Mouse (Mus musculus): ENCODE data around the gene Fbxo28. TPM values are rescaled to one million over a fixed set of nuclear protein-coding genes. Genes with fewer than 3 reads are reported as not detected.

The Fbxo28 gene
- polyA plus RNA-seq (2016; fragmentation: Nextera tagmentation; extraction: Ambion mirVana): 26.1 and 26.6 TPM in 2 replicates

DNA sequence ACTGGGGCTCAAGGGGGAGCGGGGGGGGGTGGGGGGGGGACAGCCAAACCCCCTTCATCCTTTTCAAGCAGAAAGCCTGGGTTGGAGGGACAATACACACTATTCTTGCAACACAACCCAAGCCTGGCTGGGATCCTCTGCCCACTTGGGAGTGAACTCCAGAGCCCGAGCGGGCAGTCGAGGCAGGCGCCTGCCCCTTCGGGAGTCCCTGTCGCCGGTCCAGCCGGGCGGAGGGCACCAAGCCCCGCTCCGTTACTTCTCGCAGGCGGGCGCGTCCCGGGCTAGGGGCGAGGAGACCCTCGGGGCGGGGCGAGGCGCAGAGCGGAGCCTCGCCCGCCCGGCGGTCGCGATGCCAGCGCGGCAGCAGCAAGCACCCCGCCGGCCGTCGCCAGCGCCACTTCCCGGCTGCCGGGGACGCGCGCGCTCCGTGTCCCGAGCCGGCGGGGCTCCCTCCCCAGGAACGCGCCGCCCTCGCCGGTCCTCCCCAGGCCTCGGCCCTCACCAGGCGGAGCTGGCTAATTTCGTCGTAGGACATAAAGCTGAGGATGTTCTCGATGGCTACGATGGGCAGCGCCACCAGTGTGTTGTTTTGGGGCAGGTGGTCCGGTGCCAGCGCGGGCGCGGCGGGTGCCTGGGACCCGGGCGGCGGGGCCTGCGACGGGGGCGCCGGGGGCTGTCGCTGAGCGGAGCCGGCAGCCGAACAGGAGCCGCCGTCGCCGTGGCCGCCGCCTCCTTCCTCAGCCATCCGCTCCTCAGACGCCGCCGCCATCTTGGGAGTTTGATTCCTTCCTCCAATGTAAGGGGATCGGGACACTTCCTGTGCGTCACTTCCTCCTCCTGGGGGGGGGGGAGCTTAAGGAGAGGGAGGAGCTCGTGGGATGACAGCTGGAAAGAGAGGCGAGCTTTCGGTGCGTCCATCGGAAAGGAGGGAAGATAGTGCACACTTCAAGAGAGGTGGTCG is at the start of gene Fbxo28:
Fbxo28 (minus strand) TSS at position 809 of the 961 bp plus-strand sequence.
- Histone ChIP-seq H3K4me2 (replicated peaks) (peak within 1 kb of the TSS; percentile 87), H3K9ac (peak within 1 kb of the TSS; percentile 94), H3K9me3 (no peaks in the 10 kb centered on the region), H3K27me3 (no peaks in the 10 kb centered on the region), H3K36me3 (peaks cover 7% of the 10 kb centered on the region; the same call in 1 of the 2 replicates), H3K4me3 (peak within 1 kb of the TSS; percentile 79), H3K27ac (peak within 1 kb of the TSS; percentile 87), H3K4me1 (peaks cover 16% of the 10 kb centered on the region; the same call in 1 of the 2 replicates)
- under 1% methylated on average over 89 of the region's 93 CpGs for WGBS
- ATAC-seq (ENCODE audit: insufficient number of reproducible peaks, insufficient read depth, low FRiP score, low TSS enrichment): peak; percentile 96

DNA sequence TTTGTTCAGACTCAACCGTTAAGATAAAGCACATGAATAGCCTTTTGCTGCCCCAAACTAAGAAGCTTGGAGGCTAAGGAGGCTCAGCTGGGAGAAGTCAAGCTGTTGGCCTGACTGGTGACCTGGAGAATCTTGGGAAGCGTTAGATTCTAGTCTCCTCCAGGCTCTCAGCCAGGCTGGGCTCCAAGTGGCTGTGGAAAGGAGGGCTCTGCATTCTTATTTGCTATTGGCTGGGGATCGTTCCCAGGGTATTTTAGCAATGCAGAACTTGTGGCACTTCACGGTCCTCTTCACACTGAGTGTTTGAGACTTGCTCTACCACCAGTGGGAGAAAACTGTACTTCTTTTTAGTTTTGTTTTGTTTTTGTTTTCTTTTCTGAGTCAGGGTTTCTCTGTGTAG is 47.3 kb upstream of the Fbxo28 start:
- H3K4me1 ChIP-seq: no peaks in the 10 kb centered on the region
- H3K36me3 ChIP-seq: no peaks in the 10 kb centered on the region
- no peak overlapping the region for H3K4me3 ChIP-seq
- WGBS: 60% methylated on average over 4 of the region's 4 CpGs
- no peaks in the 10 kb centered on the region for H3K27me3 ChIP-seq
- no peak for ATAC-seq (ENCODE audit: insufficient number of reproducible peaks, insufficient read depth, low FRiP score, low TSS enrichment)
- no peak overlapping the region for H3K27ac ChIP-seq
- no peak overlapping the region for H3K9ac ChIP-seq
- no peaks in the 10 kb centered on the region for H3K9me3 ChIP-seq
- H3K4me2 ChIP-seq (replicated peaks): no peak overlapping the region

DNA sequence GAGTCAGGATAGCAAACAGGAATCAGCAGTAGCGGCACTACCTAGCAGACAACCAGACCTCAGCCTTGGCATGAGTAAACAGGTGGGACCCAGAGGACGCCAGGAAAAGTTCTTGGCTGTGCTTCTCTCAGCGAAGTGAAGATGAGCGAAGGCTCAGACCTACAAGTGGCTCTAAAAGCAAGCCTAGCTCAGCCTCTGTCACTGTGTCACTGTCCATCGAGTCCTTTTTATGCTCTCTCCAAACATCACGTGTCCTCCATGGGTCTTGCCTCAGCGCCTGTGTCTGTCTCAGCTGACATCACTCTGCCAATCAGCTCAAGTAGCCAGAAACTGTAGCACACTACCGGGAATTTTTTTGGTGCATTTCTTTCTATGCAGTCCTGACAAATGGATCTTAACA is 45.0 kb upstream of the Fbxo28 start:
- H3K9me3 ChIP-seq: no peaks in the 10 kb centered on the region
- no peaks in the 10 kb centered on the region for H3K27me3 ChIP-seq
- no peak overlapping the region for H3K4me3 ChIP-seq
- no peaks in the 10 kb centered on the region for H3K36me3 ChIP-seq
- no peaks in the 10 kb centered on the region for H3K4me1 ChIP-seq
- no peak overlapping the region for H3K9ac ChIP-seq
- no peak for ATAC-seq (ENCODE audit: insufficient number of reproducible peaks, insufficient read depth, low FRiP score, low TSS enrichment)
- H3K4me2 ChIP-seq (replicated peaks): no peak overlapping the region
- H3K27ac ChIP-seq: no peak overlapping the region
- 91% methylated on average over 8 of the region's 8 CpGs for WGBS

DNA sequence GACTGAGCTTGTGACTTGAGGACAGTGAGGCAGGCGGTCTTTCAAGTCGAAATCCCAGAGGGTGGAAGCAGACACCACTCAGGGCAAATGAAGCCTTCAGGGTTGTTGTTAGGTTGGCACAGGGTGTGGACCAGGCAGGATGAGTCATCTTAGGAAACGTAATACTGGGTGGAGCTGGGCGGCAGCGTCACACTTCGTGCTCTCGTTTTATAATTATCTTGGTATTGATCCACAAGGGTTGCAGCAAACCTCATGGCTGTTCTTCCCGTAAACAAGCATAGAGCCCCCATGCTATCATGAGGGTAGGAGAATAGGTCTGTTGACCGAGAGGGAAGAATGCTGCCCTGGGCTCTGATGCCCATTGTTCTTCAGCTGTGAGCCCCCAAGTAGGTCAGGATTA is 41.7 kb upstream of the Fbxo28 start:
- H3K4me2 ChIP-seq (replicated peaks): no peak overlapping the region
- H3K4me3 ChIP-seq: no peak overlapping the region
- H3K27me3 ChIP-seq: no peaks in the 10 kb centered on the region
- H3K9ac ChIP-seq: no peak overlapping the region
- WGBS: 37% methylated on average over 9 of the region's 9 CpGs
- no peaks in the 10 kb centered on the region for H3K36me3 ChIP-seq
- no peak overlapping the region for H3K27ac ChIP-seq
- H3K4me1 ChIP-seq: no peaks in the 10 kb centered on the region
- H3K9me3 ChIP-seq: no peaks in the 10 kb centered on the region
- ATAC-seq (ENCODE audit: insufficient number of reproducible peaks, insufficient read depth, low FRiP score, low TSS enrichment): no peak

DNA sequence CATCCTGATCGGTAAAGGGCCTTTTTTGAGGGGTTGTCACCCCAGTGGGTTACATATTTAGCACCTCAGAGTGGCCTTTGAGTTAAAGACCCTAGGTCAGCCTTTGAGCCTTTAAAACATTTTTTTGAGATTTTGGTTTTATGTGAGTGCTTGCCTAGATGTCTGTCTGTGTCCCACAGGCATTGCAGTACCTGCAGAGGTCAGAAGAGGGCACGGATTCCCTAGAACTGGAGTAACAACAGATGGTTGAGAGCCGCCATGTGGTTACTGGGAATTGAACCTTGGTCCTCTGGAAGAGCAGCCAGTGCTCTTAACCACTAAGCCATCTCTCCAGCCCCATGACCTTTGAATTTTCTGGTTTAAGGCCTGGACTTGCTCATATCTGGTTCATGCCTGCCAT is 39.9 kb upstream of the Fbxo28 start:
- no peak for ATAC-seq (ENCODE audit: insufficient number of reproducible peaks, insufficient read depth, low FRiP score, low TSS enrichment)
- no peaks in the 10 kb centered on the region for H3K9me3 ChIP-seq
- H3K9ac ChIP-seq: no peak overlapping the region
- H3K4me1 ChIP-seq: no peaks in the 10 kb centered on the region
- no peaks in the 10 kb centered on the region for H3K36me3 ChIP-seq
- WGBS: 71% methylated on average over 3 of the region's 3 CpGs
- no peak overlapping the region for H3K4me3 ChIP-seq
- H3K27ac ChIP-seq: no peak overlapping the region
- H3K4me2 ChIP-seq (replicated peaks): no peak overlapping the region
- no peaks in the 10 kb centered on the region for H3K27me3 ChIP-seq

DNA sequence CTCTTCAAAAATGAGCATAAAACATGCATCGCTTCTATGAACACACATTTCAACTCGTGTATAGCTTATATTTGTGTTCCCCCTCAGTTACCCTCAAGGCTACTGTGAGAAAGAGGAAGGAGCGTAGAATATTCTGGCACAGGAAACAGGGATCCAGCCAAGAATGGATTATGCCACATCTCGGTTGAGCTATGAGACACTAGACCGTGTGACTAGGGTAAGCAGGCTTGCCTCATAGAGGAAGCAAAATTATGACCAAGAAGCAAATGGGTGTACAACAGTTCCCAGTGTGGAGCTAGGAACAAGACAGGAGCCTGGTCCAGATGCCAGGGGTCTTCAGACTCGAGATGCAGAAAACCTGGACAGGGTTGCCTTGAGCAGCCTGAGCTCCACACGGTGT is 39.3 kb upstream of the Fbxo28 start:
- Histone ChIP-seq H3K9me3 (no peaks in the 10 kb centered on the region), H3K27me3 (no peaks in the 10 kb centered on the region), H3K4me1 (no peaks in the 10 kb centered on the region), H3K4me2 (replicated peaks) (no peak overlapping the region), H3K4me3 (no peak overlapping the region), H3K36me3 (no peaks in the 10 kb centered on the region), H3K9ac (no peak overlapping the region), H3K27ac (no peak overlapping the region)
- WGBS: 79% methylated on average over 7 of the region's 7 CpGs
- ATAC-seq (ENCODE audit: insufficient number of reproducible peaks, insufficient read depth, low FRiP score, low TSS enrichment): no peak

DNA sequence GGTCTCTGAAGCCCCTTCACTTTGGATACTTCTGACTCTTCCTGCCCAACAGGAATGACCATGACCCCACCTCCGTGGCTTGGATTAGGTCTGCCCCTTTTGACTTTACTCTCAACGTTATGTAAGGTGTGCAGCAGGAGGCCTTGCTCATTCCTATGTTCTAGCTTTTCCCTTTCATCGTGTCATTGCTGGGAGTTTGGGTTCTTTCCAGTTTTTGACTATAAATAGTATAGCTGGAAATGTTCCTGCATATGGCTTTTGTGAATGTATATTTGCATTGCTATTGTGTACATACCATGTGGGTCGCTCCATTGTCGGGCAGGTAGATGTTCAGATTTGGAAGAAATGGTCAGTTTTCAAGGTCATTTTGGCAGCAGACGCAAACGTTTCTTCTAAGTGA is 37.4 kb upstream of the Fbxo28 start:
- Histone ChIP-seq H3K36me3 (no peaks in the 10 kb centered on the region), H3K27ac (no peak overlapping the region), H3K9ac (no peak overlapping the region), H3K4me3 (no peak overlapping the region), H3K4me2 (replicated peaks) (no peak overlapping the region), H3K4me1 (no peaks in the 10 kb centered on the region), H3K9me3 (no peaks in the 10 kb centered on the region), H3K27me3 (no peaks in the 10 kb centered on the region)
- WGBS: 82% methylated on average over 7 of the region's 7 CpGs
- no peak for ATAC-seq (ENCODE audit: insufficient number of reproducible peaks, insufficient read depth, low FRiP score, low TSS enrichment)

DNA sequence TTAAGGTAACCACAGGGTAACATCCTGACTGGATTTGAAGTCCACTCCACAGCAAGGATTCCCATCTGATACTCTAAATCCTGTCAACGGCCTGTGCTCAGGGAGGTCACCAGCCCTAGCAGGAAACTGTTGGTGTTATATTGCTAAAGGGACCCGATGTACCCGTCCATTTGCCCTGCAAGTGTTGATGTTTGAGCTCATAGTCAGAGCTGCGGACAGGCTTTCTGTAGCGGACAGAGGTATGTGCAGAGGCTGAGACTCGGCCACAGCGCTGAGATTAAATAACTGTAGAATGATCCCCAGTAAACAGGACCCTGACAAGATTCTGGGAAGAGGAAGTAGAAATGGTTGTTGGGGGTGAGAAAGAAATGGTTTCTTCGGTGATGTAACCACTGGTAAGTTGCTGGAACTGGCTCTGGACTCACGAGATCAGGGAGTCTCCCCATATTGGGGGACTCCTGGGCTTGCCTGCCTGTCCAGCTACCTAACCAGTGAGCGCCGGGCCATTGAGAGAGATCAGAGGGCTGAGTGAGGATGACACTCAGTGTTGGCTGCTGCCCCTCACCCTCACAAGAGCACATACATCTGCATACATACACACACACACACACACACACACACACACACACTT is 36.9 kb upstream of the Fbxo28 start:
- no peak for ATAC-seq (ENCODE audit: insufficient number of reproducible peaks, insufficient read depth, low FRiP score, low TSS enrichment)

DNA sequence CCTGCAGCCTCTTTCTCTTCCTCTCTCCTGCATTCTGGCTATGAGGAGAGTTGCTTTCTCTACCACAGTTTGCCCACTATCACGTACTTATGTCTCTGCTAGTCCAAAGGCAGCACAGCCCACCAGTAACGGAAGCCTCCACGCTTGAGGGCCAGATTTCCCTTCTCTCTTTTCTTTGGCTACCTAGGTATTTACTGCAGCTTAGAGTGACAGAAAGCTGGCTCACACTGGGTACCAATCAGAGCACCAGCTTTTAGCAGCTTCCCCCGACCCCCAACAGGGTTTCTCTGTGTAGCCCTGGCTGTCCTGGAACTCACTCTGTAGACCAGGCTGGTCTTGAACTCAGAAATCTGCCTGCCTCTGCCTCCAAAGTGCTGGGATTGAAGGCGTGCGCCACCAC is 36.1 kb upstream of the Fbxo28 start:
- 80% methylated on average over 6 of the region's 6 CpGs for WGBS
- Histone ChIP-seq H3K27me3 (no peaks in the 10 kb centered on the region), H3K4me3 (no peak overlapping the region), H3K4me2 (replicated peaks) (no peak overlapping the region), H3K36me3 (no peaks in the 10 kb centered on the region), H3K9ac (no peak overlapping the region), H3K4me1 (no peaks in the 10 kb centered on the region), H3K27ac (no peak overlapping the region), H3K9me3 (no peaks in the 10 kb centered on the region)
- ATAC-seq (ENCODE audit: insufficient number of reproducible peaks, insufficient read depth, low FRiP score, low TSS enrichment): no peak

More for the DNA sequence above, 36.9 kb upstream of the Fbxo28 start:
- no peak overlapping the region for H3K27ac ChIP-seq
- no peak overlapping the region for H3K9ac ChIP-seq
- H3K9me3 ChIP-seq: no peaks in the 10 kb centered on the region
- 78% methylated on average over 11 of the region's 11 CpGs for WGBS
- H3K4me3 ChIP-seq: no peak overlapping the region
- no peaks in the 10 kb centered on the region for H3K27me3 ChIP-seq
- H3K4me2 ChIP-seq (replicated peaks): no peak overlapping the region
- H3K36me3 ChIP-seq: no peaks in the 10 kb centered on the region
- no peaks in the 10 kb centered on the region for H3K4me1 ChIP-seq

DNA sequence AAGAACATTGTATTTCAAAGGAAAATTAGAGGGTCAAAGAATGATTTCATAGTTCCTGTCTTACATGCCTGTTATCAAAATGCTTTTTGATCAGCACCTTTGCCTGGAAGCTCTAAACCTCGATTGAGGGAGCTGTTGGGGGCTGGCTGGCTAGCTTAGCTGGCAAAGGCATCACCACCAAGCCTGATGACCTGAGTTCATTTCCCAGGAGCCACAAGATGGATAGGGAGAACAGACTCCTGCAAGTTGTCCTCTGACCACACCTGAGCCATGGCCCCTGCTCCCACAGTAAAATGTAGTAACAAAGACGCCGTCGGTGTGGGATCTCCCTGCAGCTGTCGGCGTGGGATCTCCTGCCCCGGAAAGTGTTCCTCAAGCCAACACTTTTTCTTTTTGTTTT is 35.4 kb upstream of the Fbxo28 start:
- Histone ChIP-seq H3K4me3 (no peak overlapping the region), H3K36me3 (no peaks in the 10 kb centered on the region), H3K9ac (no peak overlapping the region), H3K9me3 (no peaks in the 10 kb centered on the region), H3K27ac (no peak overlapping the region), H3K27me3 (no peaks in the 10 kb centered on the region), H3K4me2 (replicated peaks) (no peak overlapping the region), H3K4me1 (no peaks in the 10 kb centered on the region)
- no peak for ATAC-seq (ENCODE audit: insufficient number of reproducible peaks, insufficient read depth, low FRiP score, low TSS enrichment)
- 91% methylated on average over 7 of the region's 7 CpGs for WGBS

DNA sequence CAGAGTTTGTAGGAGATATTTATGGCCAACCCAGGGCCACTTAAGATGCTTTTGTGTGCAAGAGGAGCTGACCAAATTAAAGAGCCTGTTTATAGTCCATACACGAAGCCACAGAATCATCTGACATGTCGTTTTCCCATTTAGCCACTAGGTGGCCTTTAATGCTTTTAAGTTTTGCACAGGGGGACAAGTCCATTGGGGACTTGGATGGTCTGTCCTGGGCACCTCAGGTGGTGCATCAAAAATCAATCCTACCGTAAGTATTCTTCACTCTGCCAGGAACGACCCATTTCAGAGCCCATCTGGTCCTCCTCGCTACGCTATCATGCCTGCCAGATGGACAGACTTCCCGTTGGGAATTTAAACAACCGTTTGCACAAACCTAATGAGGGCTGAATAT is 34.8 kb upstream of the Fbxo28 start:
- H3K27me3 ChIP-seq: no peaks in the 10 kb centered on the region
- no peak overlapping the region for H3K4me2 ChIP-seq (replicated peaks)
- no peaks in the 10 kb centered on the region for H3K4me1 ChIP-seq
- WGBS: 31% methylated on average over 8 of the region's 8 CpGs
- H3K27ac ChIP-seq: no peak overlapping the region
- no peaks in the 10 kb centered on the region for H3K36me3 ChIP-seq
- ATAC-seq (ENCODE audit: insufficient number of reproducible peaks, insufficient read depth, low FRiP score, low TSS enrichment): no peak
- H3K9me3 ChIP-seq: no peaks in the 10 kb centered on the region
- no peak overlapping the region for H3K4me3 ChIP-seq
- no peak overlapping the region for H3K9ac ChIP-seq

DNA sequence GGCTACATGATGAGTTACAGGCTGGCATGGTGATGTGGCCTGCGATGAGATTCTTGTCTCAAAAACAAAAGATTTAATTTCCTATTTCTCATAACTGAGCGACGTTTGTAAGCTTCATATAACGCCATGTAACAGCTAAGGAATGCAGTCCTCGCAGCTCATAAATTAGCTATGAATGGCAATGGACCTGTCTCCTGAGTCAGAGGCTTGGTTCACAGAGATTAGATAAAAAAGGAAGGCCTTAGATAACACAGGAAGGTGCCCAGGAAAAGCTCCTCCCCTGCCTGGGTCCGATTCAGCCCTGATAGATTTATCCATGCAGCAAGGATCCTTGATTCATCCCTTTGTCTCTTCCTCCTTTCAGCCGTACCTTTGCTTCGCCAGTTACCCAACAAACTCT is 30.5 kb upstream of the Fbxo28 start:
- Histone ChIP-seq H3K36me3 (no peaks in the 10 kb centered on the region), H3K4me2 (replicated peaks) (no peak overlapping the region), H3K9me3 (no peaks in the 10 kb centered on the region), H3K4me3 (no peak overlapping the region), H3K4me1 (peaks cover 7% of the 10 kb centered on the region; the same call in 1 of the 2 replicates), H3K27me3 (no peaks in the 10 kb centered on the region), H3K9ac (no peak overlapping the region), H3K27ac (no peak overlapping the region)
- 80% methylated on average over 8 of the region's 8 CpGs for WGBS
- ATAC-seq (ENCODE audit: insufficient number of reproducible peaks, insufficient read depth, low FRiP score, low TSS enrichment): no peak
